Mouse (Mus musculus): ENCODE data around the gene Zscan26.
A peak's percentile ranks its signal among the peaks of the same experiment; 100 is the strongest.

Gene Zscan26

DNA sequence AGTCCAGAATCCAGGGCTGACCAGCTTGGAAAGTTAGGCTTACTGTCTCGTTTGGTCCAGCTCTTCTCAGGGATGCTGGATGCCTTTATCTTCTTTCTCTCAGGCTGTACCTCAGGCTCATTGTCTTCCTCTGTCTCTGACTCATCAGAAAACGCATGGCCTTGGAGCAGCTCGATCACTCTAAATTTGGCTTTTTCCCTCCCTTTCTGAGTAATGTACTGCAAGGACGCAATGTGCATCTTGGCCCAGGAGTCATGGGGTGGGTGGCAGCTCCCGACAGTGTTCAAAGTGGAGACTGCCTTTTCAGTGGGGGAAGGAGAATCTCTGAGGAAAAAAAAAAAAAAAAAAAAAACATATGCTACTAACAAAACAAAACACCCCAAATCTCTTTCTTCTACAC, 30.2 kb downstream of the Zscan26 start:
- no peak for DNase-seq

DNA sequence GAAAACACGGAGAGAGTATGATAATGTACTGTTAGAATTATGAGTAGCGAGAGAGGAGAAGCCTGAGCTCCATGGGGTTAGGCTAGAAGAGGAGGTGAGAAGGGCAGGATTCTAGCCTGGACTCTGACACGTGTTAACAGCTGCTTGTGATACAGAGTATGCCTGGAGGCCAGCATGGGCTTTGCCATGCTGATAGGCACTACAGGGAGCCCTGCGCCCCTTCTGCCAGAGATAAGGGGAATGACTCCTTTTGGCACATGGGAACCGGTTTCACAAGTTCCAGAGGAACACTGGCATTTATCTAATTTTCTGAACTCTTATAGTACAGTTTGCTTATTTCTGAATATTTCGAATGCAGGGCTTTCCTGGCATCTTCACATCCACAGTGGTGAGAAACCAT, 34.7 kb downstream of the Zscan26 start:
- no peak for DNase-seq

DNA sequence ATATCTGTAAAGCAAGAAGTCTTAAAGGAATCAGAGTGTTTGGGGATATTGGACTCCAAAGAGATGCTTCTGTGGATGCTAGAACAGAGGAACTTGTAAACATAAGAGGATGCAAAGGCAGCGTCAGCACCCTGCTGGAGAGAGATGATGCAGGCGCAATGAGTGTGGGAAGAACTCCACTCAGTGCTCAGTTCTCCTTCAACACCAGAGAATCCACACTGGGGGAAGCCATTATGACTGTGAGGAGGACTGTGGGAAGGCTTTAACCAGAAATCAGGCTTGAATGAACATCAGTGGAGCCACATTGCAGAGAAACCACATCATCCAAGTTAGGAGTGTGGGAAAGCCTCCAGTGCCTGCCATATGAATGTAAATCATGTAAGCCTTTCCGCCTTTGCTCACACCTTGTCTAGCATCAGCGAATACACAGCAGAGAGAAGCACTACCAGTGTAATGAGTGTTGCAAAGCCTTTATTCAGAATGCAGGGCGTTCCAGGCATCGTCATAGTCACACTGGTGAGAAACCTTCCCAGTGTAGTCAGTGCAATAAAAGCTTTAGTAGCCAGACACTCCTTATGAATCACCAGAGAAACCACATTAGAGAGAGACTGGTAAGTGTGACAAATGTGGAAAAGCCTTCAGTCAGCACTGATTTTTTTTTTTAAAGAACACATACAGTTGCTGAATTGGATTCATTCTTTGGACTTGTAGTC, 36.1 kb downstream of the Zscan26 start:
- no peak for DNase-seq

DNA sequence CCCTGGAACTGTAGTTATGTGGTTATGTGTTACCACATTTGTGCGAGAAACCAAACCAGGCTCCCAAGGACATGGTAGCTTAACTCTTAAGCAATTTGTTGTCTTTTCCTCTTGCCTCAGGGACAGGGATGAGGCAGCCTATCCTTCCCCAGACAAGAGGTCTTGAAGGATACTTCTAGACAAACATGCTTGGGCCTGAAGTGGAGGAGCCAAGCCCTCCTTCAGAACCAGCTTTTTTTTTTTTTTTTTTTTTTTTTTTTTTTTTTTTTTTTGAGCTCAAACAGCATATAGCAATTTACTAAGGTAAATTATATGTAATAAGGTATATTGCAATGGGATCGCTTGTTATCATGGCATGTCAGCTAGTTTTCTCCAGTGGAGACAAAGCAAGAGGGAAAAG, 37.8 kb downstream of the Zscan26 start:
- no peak for DNase-seq

- DNase-seq, result no peak
Observed at GRCm38 (mm10) chr13:21415266-21415665, 38.3 kb downstream of the Zscan26 start.

- DNase-seq, result no peak
Observed at GRCm38 (mm10) chr13:21414231-21415212, 39.0 kb downstream of the Zscan26 start.

- no peak for DNase-seq
Observed at GRCm38 (mm10) chr13:21408805-21409459, 44.6 kb downstream of the Zscan26 start.

- peak; percentile 90 for DNase-seq
Observed at GRCm38 (mm10) chr13:21407969-21408804, 45.3 kb downstream of the Zscan26 start.

DNA sequence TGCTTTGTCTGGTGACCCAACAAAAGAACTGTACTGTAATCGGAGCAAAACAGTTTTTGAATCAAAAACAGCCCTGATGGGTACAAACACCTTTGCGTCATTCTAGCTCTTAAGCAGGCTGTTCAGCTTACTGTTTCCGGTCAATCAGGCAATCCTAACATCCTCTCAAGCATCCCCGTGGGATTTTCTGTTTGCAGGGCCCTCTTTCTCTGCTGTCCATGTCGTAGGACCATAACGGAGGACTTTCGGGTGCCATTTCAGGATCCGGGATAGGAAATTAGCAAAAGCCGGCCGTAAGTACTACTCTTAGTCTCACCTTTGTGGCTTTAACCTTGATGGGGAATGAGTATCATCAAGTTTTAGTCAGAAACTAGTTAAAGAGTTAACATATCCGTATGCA, 46.2 kb downstream of the Zscan26 start:
- DNase-seq, result no peak

GRCm38 (mm10) chr13:21402848-21403247, 50.7 kb downstream of the Zscan26 start:
- DNase-seq, result no peak

- DNase-seq, result peak; percentile 92
Observed at GRCm38 (mm10) chr13:21402287-21402846, 51.2 kb downstream of the Zscan26 start, which contains the start of gene Zkscan3. Gene Zkscan3, minus strand, starts transcription at chr13:21402755.

DNA sequence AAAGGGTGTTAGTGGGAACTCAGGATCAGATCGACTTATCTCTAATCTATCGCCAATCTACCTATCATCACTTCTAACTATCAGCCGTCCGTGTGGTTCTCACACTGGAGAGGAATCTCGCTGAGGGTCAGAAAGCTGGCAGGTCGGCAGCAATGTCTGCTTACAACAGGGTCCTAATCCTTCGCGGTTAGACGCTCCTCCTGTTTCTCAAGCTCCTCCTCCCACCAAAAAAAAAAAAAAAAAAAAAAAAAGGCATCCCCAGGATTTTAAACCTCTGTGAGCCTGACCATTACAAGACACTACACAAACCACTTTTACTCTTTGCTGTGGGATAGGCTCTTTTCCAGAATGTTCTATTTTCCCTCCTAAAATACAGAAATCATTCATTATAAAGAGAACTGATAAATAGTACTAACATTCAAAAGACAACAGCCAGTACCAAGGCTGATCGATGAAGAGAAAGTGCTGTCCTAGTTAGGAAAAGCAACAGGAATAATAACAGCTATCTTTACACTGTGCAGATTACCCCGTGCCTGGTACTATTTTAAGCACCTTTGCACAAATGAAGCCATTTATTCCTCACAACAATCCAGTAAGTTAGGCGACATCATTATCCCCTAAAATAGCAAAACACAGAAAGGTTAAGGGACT, 51.8 kb downstream of the Zscan26 start:
- no peak for DNase-seq

GRCm38 (mm10) chr13:21401166-21401565, 52.4 kb downstream of the Zscan26 start:
- DNase-seq, result no peak

DNA sequence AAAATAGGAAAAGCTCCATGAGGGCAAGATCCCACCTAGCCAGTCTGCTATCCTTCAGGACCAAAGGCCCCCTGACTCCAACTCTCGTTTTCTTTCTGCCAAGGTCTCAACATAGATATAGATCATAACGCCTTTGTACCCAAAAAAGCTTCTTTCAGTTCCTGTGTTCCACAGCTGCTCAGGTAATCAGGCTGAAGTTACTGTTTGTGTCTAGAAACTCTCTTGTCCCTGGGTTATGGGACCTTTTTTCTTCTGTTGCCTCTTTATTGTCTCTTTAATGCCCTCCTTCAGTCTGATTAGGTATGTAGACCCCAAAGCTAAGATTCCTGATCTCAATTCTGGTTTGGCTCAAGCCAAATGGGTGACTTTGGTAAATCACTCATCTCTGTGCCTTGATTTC, 56.0 kb downstream of the Zscan26 start:
- DNase-seq, result no peak

GRCm38 (mm10) chr13:21396048-21396447, 57.5 kb downstream of the Zscan26 start:
- peak; percentile 48 for DNase-seq

GRCm38 (mm10) chr13:21395623-21396022, 57.9 kb downstream of the Zscan26 start:
- DNase-seq, result no peak

DNA sequence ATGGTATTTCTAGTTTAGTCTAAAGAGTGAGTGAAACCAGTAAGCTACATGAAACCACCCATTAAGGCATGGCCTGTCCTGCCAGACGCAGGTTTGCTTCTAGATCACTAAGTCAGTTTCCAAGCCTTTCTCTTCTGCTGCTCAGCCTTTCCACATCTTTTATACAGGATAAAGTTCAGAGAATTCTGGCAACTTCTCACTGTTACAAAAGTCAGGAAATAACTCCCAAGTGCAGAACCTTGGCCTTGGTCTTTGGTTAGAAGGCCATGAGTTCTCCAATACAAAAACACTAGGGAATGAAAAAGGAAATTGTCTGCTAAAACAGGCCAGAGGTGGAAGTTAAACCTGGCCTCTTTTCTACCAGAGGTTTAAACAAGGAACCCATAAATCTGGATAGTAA, 58.3 kb downstream of the Zscan26 start:
- no peak for DNase-seq

Measured in kidney, postnatal 10 days (tissue).